Mouse (Mus musculus) olfactory bulb, adult 2 months (tissue): ENCODE data around the gene Adcy5.

Experiments used
- CTCF ChIP-seq: fragments of 200-500 bp; IDR thresholded peaks from 2 replicates; pipeline ENCODE4 v1.5.1; 2012; ENCODE audit warnings: low read depth, mild to moderate bottlenecking, low read length, moderate library complexity; ENCODE audit not compliant: insufficient read depth
- POLR2A ChIP-seq: fragments of 200-500 bp; IDR thresholded peaks from 2 replicates; pipeline ENCODE4 v1.6.1; 2012; ENCODE audit warnings: mild to moderate bottlenecking, low read depth, low read length, moderate library complexity; ENCODE audit not compliant: insufficient read depth

GRCm38 (mm10) chr16:35169431-35169830 lies 14.8 kb downstream of the Adcy5 start:
- no peak for TF ChIP-seq POLR2A
- TF ChIP-seq CTCF = no peak
